ENCODE assay signal across 23 mouse cellular contexts in genomic region chr5:64568294-64568693, GRCm38 (mm10).
DNase-seq lines count a peak whose midpoint lies in the region; ATAC-seq and TF ChIP-seq lines count a peak whose summit lies in the region.
"Had no signal": no experiment of that assay in that cellular context is flagged by ENCODE, and none has a peak within 500 bp of the region (broad histone marks: within the 10 kb centered on the region; RNA-seq: fewer than 3 reads in every experiment).

No protein-coding gene starts in this region.

- H3K9ac ChIP-seq in liver, embryonic 12.5 days = peak overlapping the region; percentile 29; the same call in 1 of the 2 replicates
- H3K9ac ChIP-seq in liver, postnatal 0 days (replicated peaks) = no peak overlapping the region
- H3K9ac ChIP-seq in midbrain, embryonic 13.5 days (replicated peaks) = no peak overlapping the region
- H3K9ac ChIP-seq: forebrain, embryonic 15.5 days; kidney, embryonic 15.5 days; limb, embryonic 13.5 days; lung, embryonic 14.5 days; midbrain, embryonic 12.5 days had no signal

- no peaks in the 10 kb centered on the region for H3K9me3 ChIP-seq in heart, embryonic 10.5 days
- peaks cover 5% of the 10 kb centered on the region for H3K9me3 ChIP-seq in liver, embryonic 12.5 days (replicated peaks)
- H3K9me3 ChIP-seq in liver, postnatal 0 days (ENCODE audit: low read length) = no peaks in the 10 kb centered on the region
- no peaks in the 10 kb centered on the region for H3K9me3 ChIP-seq in midbrain, embryonic 13.5 days
- H3K9me3 ChIP-seq: forebrain, embryonic 15.5 days; kidney, embryonic 15.5 days; limb, embryonic 13.5 days; midbrain, embryonic 12.5 days had no signal

- no peaks in the 10 kb centered on the region for H3K27me3 ChIP-seq in heart, embryonic 10.5 days (ENCODE audit: insufficient read depth, poor library complexity, severe bottlenecking)
- H3K27me3 ChIP-seq in liver, embryonic 12.5 days (replicated peaks) = no peaks in the 10 kb centered on the region
- H3K27me3 ChIP-seq in liver, postnatal 0 days (ENCODE audit: insufficient read depth, low read length) = no peaks in the 10 kb centered on the region
- no peaks in the 10 kb centered on the region for H3K27me3 ChIP-seq in midbrain, embryonic 13.5 days
- H3K27me3 ChIP-seq: forebrain, embryonic 15.5 days; kidney, embryonic 15.5 days; limb, embryonic 13.5 days; midbrain, embryonic 12.5 days; Patski had no signal

- TF ChIP-seq EP300 in liver, postnatal 0 days (IDR thresholded peaks at IDR 0.05; ENCODE audit: low read depth) = no peak

- H3K36me3 ChIP-seq in heart, embryonic 10.5 days = no peaks in the 10 kb centered on the region
- H3K36me3 ChIP-seq in liver, embryonic 12.5 days = no peaks in the 10 kb centered on the region
- H3K36me3 ChIP-seq in liver, postnatal 0 days (replicated peaks; ENCODE audit: insufficient read depth, low read length) = no peaks in the 10 kb centered on the region
- no peaks in the 10 kb centered on the region for H3K36me3 ChIP-seq in midbrain, embryonic 13.5 days
- H3K36me3 ChIP-seq: forebrain, embryonic 15.5 days; G1E; kidney, embryonic 15.5 days; limb, embryonic 13.5 days; midbrain, embryonic 12.5 days had no signal

- H3K4me3 ChIP-seq in heart, embryonic 10.5 days = no peak overlapping the region
- no peak overlapping the region for H3K4me3 ChIP-seq in bone marrow, adult 2 months (replicated peaks; ENCODE audit: control insufficient read depth, low read depth, low read length)
- no peak overlapping the region for H3K4me3 ChIP-seq in liver, embryonic 12.5 days
- H3K4me3 ChIP-seq in liver, postnatal 0 days (ENCODE audit: low read depth, low read length) = no peak overlapping the region
- no peak overlapping the region for H3K4me3 ChIP-seq in midbrain, embryonic 13.5 days (replicated peaks)
- H3K4me3 ChIP-seq: forebrain, embryonic 15.5 days; kidney, embryonic 15.5 days; layer of hippocampus, adult 2 months; left cerebral cortex, adult 2 months; limb, embryonic 13.5 days; midbrain, embryonic 12.5 days had no signal

- peak; percentile 56 for DNase-seq in heart, adult 11 months
- DNase-seq in heart, embryonic 10.5 days (ENCODE audit: low spot score) = no peak
- no peak for DNase-seq in liver, postnatal 0 days
- no peak for DNase-seq in neural tube, embryonic 10.5 days (ENCODE audit: extremely low spot score, low spot score)
- DNase-seq in cerebellum, adult 18-20 months = no peak
- DNase-seq: adrenal gland, postnatal 10 days; cerebellum, adult 11 months; kidney, adult 18-20 months; kidney, postnatal 36 days; lung, embryonic 14.5 days had no signal

- no peak for TF ChIP-seq POLR2A in bone marrow, adult 2 months (IDR thresholded peaks at IDR 0.05; ENCODE audit: borderline replicate concordance, control insufficient read depth, low read depth, low read length)

- 84% methylated on average over 3 of the region's 3 CpGs for WGBS in heart, embryonic 10.5 days
- 91% methylated on average over 3 of the region's 3 CpGs for WGBS in bone marrow, adult 2 months
- whole genome bisulfite sequencing in liver, embryonic 12.5 days (ENCODE audit: insufficient replicate concordance) = 65% methylated on average over 3 of the region's 3 CpGs
- 79% methylated on average over 3 of the region's 3 CpGs for WGBS in liver, postnatal 0 days (ENCODE audit: insufficient replicate concordance)
- 87% methylated on average over 3 of the region's 3 CpGs for WGBS in midbrain, embryonic 13.5 days

- peak; percentile 47; the same call in 1 of the 2 replicates for ATAC-seq in liver, embryonic 12.5 days
- ATAC-seq in liver, postnatal 0 days = peak; percentile 54
- ATAC-seq in midbrain, embryonic 13.5 days = no peak
- ATAC-seq: forebrain, embryonic 15.5 days; hindbrain, embryonic 16.5 days; Patski had no signal

- H3K27ac ChIP-seq in heart, embryonic 10.5 days = no peak overlapping the region
- peak overlapping the region; percentile 78 for H3K27ac ChIP-seq in bone marrow, adult 2 months (ENCODE audit: control insufficient read depth, insufficient read depth, low read depth, low read length, poor library complexity)
- H3K27ac ChIP-seq in liver, embryonic 12.5 days = peak overlapping the region; percentile 89
- peak overlapping the region; percentile 68 for H3K27ac ChIP-seq in liver, postnatal 0 days (ENCODE audit: low read depth)
- H3K27ac ChIP-seq in midbrain, embryonic 13.5 days = no peak overlapping the region
- H3K27ac ChIP-seq: forebrain, embryonic 15.5 days; kidney, embryonic 15.5 days; layer of hippocampus, adult 2 months; left cerebral cortex, adult 2 months; limb, embryonic 13.5 days; midbrain, embryonic 12.5 days; stomach, postnatal 0 days had no signal

- H3K4me2 ChIP-seq in liver, embryonic 12.5 days = peak overlapping the region; percentile 38
- H3K4me2 ChIP-seq in liver, postnatal 0 days (ENCODE audit: low read depth, low read length) = no peak overlapping the region
- no peak overlapping the region for H3K4me2 ChIP-seq in midbrain, embryonic 13.5 days (replicated peaks)
- H3K4me2 ChIP-seq: forebrain, embryonic 15.5 days; kidney, embryonic 15.5 days; limb, embryonic 13.5 days; lung, embryonic 14.5 days; midbrain, embryonic 12.5 days had no signal

- TF ChIP-seq CTCF in bone marrow, adult 2 months (IDR thresholded peaks at IDR 0.05; ENCODE audit: control insufficient read depth, insufficient read depth, low read length) = no peak
- 0 out of 2 replicates have a peak, but pooled peaks have one; percentile 8 for TF ChIP-seq CTCF in liver, postnatal 0 days (IDR thresholded peaks at IDR 0.05; ENCODE audit: low read depth)

- no peaks in the 10 kb centered on the region for H3K4me1 ChIP-seq in heart, embryonic 10.5 days
- H3K4me1 ChIP-seq in bone marrow, adult 2 months (ENCODE audit: control insufficient read depth, insufficient read depth, low read length) = peaks cover 2% of the 10 kb centered on the region
- H3K4me1 ChIP-seq in liver, embryonic 12.5 days = peaks cover 36% of the 10 kb centered on the region
- 0 out of 2 replicates have a peak, but pooled peaks cover 5% of the 10 kb centered on the region for H3K4me1 ChIP-seq in liver, postnatal 0 days (ENCODE audit: insufficient read depth)
- H3K4me1 ChIP-seq in midbrain, embryonic 13.5 days (replicated peaks) = no peaks in the 10 kb centered on the region
- H3K4me1 ChIP-seq: forebrain, embryonic 15.5 days; kidney, embryonic 15.5 days; midbrain, embryonic 12.5 days had no signal

Comparison
In these comparisons a context has a peak if more than half of its experiments do, and no peak if none do; other contexts are left out.
1. H3K27ac ChIP-seq: peak in bone marrow, adult 2 months (single experiment), liver, embryonic 12.5 days (single experiment) and liver, postnatal 0 days (single experiment); none in heart, embryonic 10.5 days (single experiment) and midbrain, embryonic 13.5 days (single experiment).